Mouse (Mus musculus) embryonic fibroblast, embryonic 13.5 days (primary cell): Measurements from ENCODE around the gene Macrod1. TPM values are rescaled to one million over a fixed set of nuclear protein-coding genes. Genes with fewer than 3 reads are reported as not detected.

Experiments used
- H3K27ac ChIP-seq: 2 replicates; pipeline ENCODE4 v1.5.1; 2012; ENCODE audit warnings: low read length, control low read depth, inconsistent platforms; ENCODE audit not compliant: insufficient read depth
- H3K4me1 ChIP-seq: 2 replicates; pipeline ENCODE4 v1.6.1; 2011; ENCODE audit warnings: low read length; ENCODE audit not compliant: control insufficient read depth, insufficient read depth
- H3K4me3 ChIP-seq: 2 replicates; pipeline ENCODE4 v1.5.1; 2011; ENCODE audit warnings: mild to moderate bottlenecking, control low read depth, low read length; ENCODE audit not compliant: insufficient read depth
- CTCF ChIP-seq: IDR thresholded peaks from 2 replicates; pipeline ENCODE4 v1.5.1; 2011; ENCODE audit warnings: mild to moderate bottlenecking, control low read depth, low read length, moderate library complexity, borderline replicate concordance; ENCODE audit not compliant: insufficient read depth
- POLR2A ChIP-seq: IDR thresholded peaks from 2 replicates; pipeline ENCODE4 v1.6.1; 2011; ENCODE audit warnings: low read depth, mild to moderate bottlenecking, control low read depth, low read length, moderate library complexity
- polyA plus RNA-seq: library from polyadenylated mRNA; stranded (reverse); fragments of >200 nt; gene quantifications from 2 replicates; pipeline ENCODE4 v1.2.4, GENCODE M21; 2011; ENCODE audit warnings: low read depth; ENCODE audit not compliant: missing spikeins, insufficient read length

The Macrod1 gene
- polyA plus RNA-seq, 1 experiment, result 5.2 TPM

DNA sequence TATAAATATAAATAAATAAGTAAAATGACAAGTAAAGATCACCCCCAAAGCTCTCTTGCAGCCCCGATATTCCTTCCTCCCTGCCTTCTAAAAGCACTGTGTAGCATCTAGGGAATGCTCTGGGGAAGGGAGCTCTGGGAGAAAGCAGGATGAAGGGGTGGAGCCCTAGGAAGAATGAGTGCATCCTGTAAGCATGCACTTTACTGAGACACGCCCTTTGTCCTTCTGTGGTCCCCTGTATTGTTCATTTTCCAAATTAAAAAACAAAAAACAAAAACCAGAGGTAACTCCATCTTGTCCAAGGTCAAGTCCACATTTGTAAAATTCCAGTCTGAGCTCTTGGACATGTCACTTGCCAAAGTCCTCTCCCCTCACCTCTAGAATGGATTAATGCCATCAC is 148.3 kb downstream of the Macrod1 start:
- peak overlapping the region; percentile 97 for H3K27ac ChIP-seq
- peak overlapping the region; percentile 91 for H3K4me3 ChIP-seq
- TF ChIP-seq POLR2A (no peak), CTCF (no peak)
- H3K4me1 ChIP-seq, result peaks cover 11% of the 10 kb centered on the region; the same call in 1 of the 2 replicates

- peaks cover 11% of the 10 kb centered on the region; the same call in 1 of the 2 replicates for H3K4me1 ChIP-seq
- H3K27ac ChIP-seq, result peak overlapping the region; percentile 97
- H3K4me3 ChIP-seq, result peak overlapping the region; percentile 91
- no peak for TF ChIP-seq POLR2A
- no peak for TF ChIP-seq CTCF
These were observed 148.7 kb downstream of the Macrod1 start for GRCm38 (mm10) chr19:7205326-7205725.

DNA sequence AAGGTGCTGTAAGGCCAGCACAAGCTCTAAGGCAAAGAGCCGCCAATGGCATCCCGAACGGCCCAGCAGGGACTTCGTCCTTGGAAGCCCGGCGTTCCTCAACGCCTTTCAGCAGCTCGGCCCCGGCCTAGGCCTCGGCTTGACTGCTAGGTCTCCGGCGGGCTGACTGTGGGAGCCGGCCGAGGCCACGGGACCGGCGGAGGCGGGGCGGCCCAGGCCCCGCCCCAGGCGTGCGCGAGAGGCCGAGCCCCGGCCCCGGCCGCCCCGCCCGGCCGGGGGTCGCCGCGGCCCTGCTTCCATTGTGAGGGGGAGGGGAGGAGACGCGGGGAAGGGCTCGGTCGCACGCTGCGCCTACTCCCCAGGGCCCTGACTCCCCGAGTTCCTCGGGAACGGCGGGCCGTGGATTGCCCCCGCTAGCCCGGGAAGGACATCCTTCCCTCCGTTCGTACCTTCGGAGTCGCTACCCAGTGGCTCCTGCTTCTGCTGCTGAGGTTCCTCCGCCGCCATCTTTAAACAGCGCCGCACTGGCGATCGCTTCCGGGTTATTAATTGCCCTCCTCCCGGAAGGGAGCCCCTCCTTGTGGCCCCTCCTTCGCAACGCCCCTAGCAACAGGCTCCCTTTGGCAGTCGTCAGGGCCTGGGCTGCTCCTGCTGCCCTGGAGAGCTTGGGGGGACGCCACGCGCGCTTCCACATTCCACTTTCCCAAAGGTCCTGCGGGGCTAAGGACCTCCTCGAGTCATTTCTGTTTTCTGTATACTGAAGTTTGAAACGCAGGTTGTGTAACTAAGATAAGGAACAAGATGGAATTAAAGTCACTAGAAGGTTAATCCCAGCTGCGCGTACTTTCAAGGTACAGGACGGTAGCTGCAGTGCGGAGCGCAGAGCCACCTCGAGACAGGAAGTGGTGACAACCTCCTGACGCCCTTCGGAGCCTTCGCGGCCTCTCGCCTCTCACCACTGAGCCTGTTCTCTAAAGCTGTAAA is 149.4 kb downstream of the Macrod1 start, which contains the start of gene Otub1:
Otub1 (minus strand) TSS at position 564 of the 984 bp plus-strand sequence.
- TF ChIP-seq CTCF, result no peak
- peak; percentile 87 for TF ChIP-seq POLR2A
- Histone ChIP-seq H3K4me1 (peaks cover 11% of the 10 kb centered on the region; the same call in 1 of the 2 replicates), H3K4me3 (peak within 1 kb of the TSS; percentile 91), H3K27ac (peak within 1 kb of the TSS; percentile 97)

DNA sequence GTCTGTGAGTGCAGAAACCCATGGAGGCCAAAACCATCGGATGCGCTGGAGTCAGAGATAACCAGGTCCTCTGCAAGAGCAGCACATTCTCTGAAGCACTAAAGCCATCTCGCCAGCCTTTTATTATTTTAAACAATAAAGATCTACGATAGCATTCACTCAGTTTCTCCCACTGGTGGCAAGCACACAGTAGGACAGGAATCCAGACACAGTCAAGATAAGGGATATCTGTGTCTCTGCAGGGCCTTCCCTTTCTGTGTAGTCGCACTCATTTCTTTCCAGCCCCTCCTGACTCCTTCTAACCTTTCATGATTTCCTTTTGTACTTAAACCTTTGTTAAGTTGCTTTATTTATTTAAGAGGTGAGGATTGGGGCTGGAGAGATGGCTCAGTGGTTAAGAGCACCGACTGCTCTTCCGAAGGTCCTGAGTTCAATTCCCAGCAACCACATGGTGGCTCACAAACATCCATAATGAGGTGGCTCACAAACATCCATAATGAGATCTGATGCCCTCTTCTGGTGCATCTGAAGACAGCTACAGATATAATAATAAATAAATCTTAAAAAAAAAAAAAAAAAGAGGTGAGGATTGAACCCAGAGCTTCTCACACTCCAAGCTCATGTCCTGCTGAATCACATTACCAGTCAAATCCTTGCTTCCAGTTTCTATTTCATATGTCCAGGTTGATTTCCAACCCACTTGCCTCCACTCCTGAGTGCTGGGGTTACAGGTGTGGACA is 153.5 kb downstream of the Macrod1 start:
- no peak for TF ChIP-seq POLR2A
- TF ChIP-seq CTCF, result no peak
- Histone ChIP-seq H3K27ac (no peak overlapping the region), H3K4me1 (peaks cover 5% of the 10 kb centered on the region; the same call in 1 of the 2 replicates), H3K4me3 (no peak overlapping the region)

DNA sequence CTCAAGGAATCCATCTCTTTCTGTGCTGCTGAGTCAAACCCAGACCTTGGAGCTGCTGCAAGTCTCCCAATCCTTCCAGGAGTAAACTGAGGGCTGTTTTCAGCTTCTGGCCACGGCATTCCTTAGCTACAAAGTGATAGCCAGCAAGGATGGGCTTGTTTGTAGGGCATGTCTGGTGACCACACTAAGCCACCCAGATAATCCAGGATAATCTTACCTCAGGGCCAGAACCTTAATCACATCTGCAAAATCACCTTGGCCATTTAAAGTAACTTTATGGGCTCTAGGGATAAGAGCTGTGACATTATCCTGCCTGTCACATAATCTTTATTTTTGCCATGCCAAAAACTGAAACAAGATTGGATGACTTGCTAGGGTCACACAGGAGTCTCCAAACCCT is 155.6 kb downstream of the Macrod1 start:
- TF ChIP-seq POLR2A, result no peak
- TF ChIP-seq CTCF, result no peak
- H3K27ac ChIP-seq, result no peak overlapping the region
- H3K4me1 ChIP-seq, result 0 out of 2 replicates have a peak, but pooled peaks cover 2% of the 10 kb centered on the region

DNA sequence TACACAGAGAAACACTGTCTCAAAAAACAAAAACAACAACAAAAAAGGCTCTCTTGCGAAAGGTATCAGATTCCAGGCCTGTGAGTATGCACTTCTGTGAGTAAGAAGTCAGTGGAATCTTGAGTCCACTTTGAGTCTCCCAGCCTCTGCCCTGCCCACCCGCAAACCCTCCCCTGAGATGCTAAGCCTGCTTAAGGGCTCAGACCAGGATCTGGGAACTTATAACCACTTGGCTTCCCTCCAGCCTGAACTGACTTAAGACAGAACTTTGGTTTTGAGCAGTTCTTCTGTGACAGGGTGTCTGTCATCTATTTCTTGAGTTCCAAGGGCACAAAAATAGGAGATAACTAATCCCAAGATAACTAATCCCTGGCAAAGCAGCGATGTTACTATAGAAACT is 156.4 kb downstream of the Macrod1 start:
- Histone ChIP-seq H3K27ac (no peak overlapping the region), H3K4me3 (no peak overlapping the region), H3K4me1 (0 out of 2 replicates have a peak, but pooled peaks cover 2% of the 10 kb centered on the region)
- TF ChIP-seq POLR2A (no peak), CTCF (no peak)

More for the DNA sequence above, 155.6 kb downstream of the Macrod1 start:
- H3K4me3 ChIP-seq, result no peak overlapping the region

- no peak overlapping the region for H3K27ac ChIP-seq
- TF ChIP-seq POLR2A (no peak), CTCF (no peak)
- 0 out of 2 replicates have a peak, but pooled peaks cover 2% of the 10 kb centered on the region for H3K4me1 ChIP-seq
- no peak overlapping the region for H3K4me3 ChIP-seq
These were observed 157.9 kb downstream of the Macrod1 start for GRCm38 (mm10) chr19:7214484-7214883.

- Histone ChIP-seq H3K4me3 (peak within 1 kb of the TSS; percentile 64), H3K27ac (peak within 1 kb of the TSS; percentile 50), H3K4me1 (0 out of 2 replicates have a peak, but pooled peaks cover 2% of the 10 kb centered on the region)
- TF ChIP-seq POLR2A (peak; percentile 92), CTCF (no peak)
These were observed 160.7 kb downstream of the Macrod1 start, which contains the start of gene Cox8a for GRCm38 (mm10) chr19:7217162-7217925. Cox8a (minus strand) TSS chr19:7217616.

DNA sequence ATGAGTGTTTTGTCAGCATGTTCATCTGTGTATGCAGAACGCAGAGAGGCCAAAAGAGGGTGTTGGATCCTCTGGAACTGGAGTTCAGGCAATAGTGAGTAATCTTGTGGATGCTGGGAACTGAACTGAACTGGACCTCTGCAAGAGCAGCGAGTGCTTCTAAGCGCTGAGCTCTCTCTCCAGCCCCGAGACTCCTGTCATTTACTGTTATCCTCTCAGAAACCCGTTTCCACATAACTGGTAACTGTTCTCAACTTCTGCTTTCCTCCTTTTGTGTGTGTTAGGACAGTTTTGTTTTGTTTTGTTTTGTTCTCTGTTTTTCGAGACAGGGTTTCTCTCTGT is 161.3 kb downstream of the Macrod1 start:
- no peak for TF ChIP-seq CTCF
- no peak for TF ChIP-seq POLR2A
- H3K27ac ChIP-seq, result no peak overlapping the region
- H3K4me3 ChIP-seq, result peak overlapping the region; percentile 54

GRCm38 (mm10) chr19:7218753-7219152 is 162.1 kb downstream of the Macrod1 start:
- Histone ChIP-seq H3K4me1 (0 out of 2 replicates have a peak, but pooled peaks cover 2% of the 10 kb centered on the region), H3K4me3 (no peak overlapping the region), H3K27ac (no peak overlapping the region)
- TF ChIP-seq CTCF, result no peak
- no peak for TF ChIP-seq POLR2A

More for the DNA sequence above, 161.3 kb downstream of the Macrod1 start:
- 0 out of 2 replicates have a peak, but pooled peaks cover 2% of the 10 kb centered on the region for H3K4me1 ChIP-seq
